Mouse (Mus musculus) spleen, embryonic (tissue): ENCODE measurements around the gene H2al1i.
"Not testable (repeated sequence)": the region's sequence is repeated elsewhere in the genome, so short reads cannot be mapped to it uniquely, and the experiment has no call there.

Experiments used
- CTCF ChIA-PET: fragments of 350-600 bp; sonication (Branson Sonifier 250); formaldehyde crosslinking; loops from one replicate; lab custom pipeline; 2022; lab: Charles Lee

H2al1i gene

DNA sequence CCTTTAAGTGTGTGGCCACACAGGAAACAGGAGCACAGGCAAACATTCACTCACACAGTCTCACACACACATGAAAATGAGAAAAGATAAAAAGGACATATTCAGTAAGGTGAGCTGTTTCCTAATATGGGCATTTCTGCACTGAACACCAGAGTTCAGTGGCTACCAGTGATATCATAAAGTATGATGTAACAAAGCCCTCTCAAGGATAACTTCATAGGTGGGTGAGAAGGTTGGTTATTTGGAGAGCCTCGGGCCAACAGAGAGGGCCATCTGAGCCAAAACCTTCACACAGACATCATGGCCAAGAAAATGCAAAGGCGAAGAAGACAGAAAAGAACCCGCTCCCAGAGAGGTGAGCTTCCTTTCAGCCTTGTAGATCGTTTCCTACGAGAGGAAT, at the start of gene H2al1i:
Gene H2al1i, plus strand, starts transcription at position 301 of the 400 bp plus-strand sequence.
- CTCF ChIA-PET = not testable (repeated sequence)

- CTCF ChIA-PET = no interaction called here
Observed at GRCm38 (mm10) chrX:11277083-11277482, 47.4 kb upstream of the H2al1i start.

- CTCF ChIA-PET = no interaction called here
Observed at GRCm38 (mm10) chrX:11280741-11281140, 43.7 kb upstream of the H2al1i start.

DNA sequence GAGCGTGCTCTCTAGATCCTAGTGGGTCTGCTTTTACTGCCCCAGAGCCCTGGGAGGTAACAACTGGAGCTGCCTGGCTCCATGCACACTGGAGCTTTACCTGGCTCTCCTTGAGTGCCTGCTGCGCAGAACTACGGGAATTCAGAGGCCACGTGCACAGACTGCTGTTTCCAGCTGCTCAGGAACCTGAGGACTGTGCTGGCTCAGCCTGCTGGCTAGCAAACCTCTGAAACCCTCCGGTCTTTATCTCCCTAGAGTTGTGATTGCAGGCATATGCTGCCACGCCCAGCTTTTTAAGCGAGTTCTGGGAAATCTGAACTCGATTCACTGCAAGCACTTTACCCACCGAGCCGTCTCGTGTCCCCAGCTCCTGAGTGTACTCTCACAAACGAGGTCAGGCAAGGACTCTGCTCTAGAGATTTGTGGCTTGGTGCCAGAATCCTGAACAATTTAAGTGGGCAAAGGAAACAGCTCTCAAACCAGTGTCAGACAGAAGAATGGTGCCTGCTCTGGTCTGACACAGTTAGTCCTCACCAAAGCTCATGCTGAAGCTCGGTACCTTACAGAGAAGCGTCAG, 36.1 kb upstream of the H2al1i start:
- CTCF ChIA-PET = no interaction called here

DNA sequence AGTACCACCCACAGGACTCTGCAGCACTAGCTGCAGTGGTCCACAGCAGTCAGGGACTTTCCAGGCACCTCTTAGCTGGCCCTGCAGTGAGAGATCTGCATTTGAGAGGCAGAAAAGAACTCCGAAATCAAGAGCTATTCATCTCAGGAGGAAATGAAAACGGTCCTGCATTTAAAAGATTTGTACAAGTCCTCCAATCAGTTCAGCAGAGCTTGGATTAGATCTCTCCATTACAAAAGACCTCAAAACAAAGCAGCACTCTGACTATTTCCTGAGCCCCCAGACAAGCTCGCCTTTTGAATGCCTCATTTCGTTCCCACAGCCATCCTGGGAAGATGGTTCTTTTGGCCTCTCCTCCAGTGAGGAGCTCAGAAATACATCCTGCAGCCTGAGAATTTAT, 35.2 kb upstream of the H2al1i start:
- CTCF ChIA-PET = no interaction called here

GRCm38 (mm10) chrX:11298957-11299356, 25.5 kb upstream of the H2al1i start, which contains the start of gene H2al1a:
Gene H2al1a (plus strand): TSS chrX:11299257.
- CTCF ChIA-PET = not testable (repeated sequence)

DNA sequence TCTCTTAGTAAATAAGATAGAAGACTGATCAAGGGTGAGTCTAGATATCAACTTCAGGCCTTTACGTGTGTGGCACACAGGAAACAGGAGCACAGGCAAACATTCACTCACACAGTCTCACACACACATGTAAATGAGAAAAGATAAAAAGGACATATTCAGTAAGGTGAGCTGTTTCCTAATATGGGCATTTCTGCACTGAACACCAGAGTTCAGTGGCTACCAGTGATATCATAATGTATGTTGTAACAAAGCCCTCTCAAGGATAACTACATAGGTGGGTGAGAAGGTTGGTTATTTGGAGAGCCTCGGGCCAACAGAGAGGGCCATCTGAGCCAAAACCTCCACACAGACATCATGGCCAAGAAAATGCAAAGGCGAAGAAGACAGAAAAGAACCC, 22.3 kb upstream of the H2al1i start, which contains the start of gene H2al1b:
Gene H2al1b, plus strand, starts transcription at position 301 of the 400 bp plus-strand sequence.
- CTCF ChIA-PET = not testable (repeated sequence)

- CTCF ChIA-PET = not testable (repeated sequence)
Observed at GRCm38 (mm10) chrX:11305355-11305754, 19.1 kb upstream of the H2al1i start, which contains the start of gene H2al1c. Gene H2al1c (plus strand): TSS chrX:11305655.

DNA sequence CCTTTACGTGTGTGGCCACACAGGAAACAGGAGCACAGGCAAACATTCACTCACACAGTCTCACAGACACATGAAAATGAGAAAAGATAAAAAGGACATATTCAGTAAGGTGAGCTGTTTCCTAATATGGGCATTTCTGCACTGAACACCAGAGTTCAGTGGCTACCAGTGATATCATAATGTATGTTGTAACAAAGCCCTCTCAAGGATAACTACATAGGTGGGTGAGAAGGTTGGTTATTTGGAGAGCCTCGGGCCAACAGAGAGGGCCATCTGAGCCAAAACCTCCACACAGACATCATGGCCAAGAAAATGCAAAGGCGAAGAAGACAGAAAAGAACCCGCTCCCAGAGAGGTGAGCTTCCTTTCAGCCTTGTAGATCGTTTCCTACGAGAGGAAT, 15.9 kb upstream of the H2al1i start, which contains the start of gene H2al1d:
Gene H2al1d, plus strand, starts transcription at position 301 of the 400 bp plus-strand sequence.
- CTCF ChIA-PET = not testable (repeated sequence)

GRCm38 (mm10) chrX:11311634-11312033, 12.8 kb upstream of the H2al1i start, which contains the start of gene H2al1e:
Gene H2al1e (plus strand): TSS chrX:11311934.
- CTCF ChIA-PET = not testable (repeated sequence)

DNA sequence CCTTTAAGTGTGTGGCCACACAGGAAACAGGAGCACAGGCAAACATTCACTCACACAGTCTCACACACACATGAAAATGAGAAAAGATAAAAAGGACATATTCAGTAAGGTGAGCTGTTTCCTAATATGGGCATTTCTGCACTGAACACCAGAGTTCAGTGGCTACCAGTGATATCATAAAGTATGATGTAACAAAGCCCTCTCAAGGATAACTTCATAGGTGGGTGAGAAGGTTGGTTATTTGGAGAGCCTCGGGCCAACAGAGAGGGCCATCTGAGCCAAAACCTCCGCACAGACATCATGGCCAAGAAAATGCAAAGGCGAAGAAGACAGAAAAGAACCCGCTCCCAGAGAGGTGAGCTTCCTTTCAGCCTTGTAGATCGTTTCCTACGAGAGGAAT, 9.6 kb upstream of the H2al1i start, which contains the start of gene H2al1f:
Gene H2al1f, plus strand, starts transcription at position 301 of the 400 bp plus-strand sequence.
- CTCF ChIA-PET = not testable (repeated sequence)

DNA sequence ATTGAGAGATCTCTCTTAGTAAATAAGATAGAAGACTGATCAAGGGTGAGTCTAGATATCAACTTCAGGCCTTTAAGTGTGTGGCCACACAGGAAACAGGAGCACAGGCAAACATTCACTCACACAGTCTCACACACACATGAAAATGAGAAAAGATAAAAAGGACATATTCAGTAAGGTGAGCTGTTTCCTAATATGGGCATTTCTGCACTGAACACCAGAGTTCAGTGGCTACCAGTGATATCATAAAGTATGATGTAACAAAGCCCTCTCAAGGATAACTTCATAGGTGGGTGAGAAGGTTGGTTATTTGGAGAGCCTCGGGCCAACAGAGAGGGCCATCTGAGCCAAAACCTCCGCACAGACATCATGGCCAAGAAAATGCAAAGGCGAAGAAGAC, 6.5 kb upstream of the H2al1i start, which contains the start of gene H2al1g:
Gene H2al1g, plus strand, starts transcription at position 301 of the 400 bp plus-strand sequence.
- CTCF ChIA-PET = not testable (repeated sequence)

- CTCF ChIA-PET = not testable (repeated sequence)
Observed at GRCm38 (mm10) chrX:11321192-11321591, 3.3 kb upstream of the H2al1i start, which contains the start of gene H2al1h. Gene H2al1h (plus strand): TSS chrX:11321492.

DNA sequence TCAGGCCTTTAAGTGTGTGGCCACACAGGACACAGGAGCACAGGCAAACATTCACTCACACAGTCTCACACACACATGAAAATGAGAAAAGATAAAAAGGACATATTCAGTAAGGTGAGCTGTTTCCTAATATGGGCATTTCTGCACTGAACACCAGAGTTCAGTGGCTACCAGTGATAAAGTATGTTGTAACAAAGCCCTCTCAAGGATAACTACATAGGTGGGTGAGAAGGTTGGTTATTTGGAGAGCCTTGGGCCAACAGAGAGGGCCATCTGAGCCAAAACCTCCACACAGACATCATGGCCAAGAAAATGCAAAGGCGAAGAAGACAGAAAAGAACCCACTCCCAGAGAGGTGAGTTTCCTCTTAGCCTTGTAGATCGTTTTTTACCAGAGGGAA, 3.1 kb downstream of the H2al1i start, which contains the start of gene H2al1j:
Gene H2al1j, plus strand, starts transcription at position 301 of the 400 bp plus-strand sequence.
- CTCF ChIA-PET = not testable (repeated sequence)

GRCm38 (mm10) chrX:11345762-11346161, 21.3 kb downstream of the H2al1i start:
- CTCF ChIA-PET = no interaction called here

GRCm38 (mm10) chrX:11346756-11347155, 22.3 kb downstream of the H2al1i start:
- CTCF ChIA-PET = no interaction called here

DNA sequence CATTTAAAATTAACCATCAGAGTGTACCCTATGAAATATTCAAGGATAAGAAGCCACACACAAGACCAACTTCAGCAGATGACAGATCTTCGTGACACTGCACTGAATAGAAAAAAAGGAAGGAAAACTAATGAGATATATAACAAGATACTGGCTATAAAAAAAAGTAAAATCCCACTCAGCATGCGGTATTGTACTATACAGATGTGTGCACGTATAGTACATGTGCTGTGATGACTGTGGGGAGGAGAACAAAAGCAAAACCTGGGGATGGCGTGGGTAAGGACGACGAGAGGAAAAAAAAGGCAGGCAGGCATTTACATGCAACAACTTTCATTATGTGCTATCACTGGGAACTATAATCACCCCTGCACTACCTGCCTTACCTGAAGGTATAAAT, 36.4 kb downstream of the H2al1i start:
- CTCF ChIA-PET = no interaction called here

DNA sequence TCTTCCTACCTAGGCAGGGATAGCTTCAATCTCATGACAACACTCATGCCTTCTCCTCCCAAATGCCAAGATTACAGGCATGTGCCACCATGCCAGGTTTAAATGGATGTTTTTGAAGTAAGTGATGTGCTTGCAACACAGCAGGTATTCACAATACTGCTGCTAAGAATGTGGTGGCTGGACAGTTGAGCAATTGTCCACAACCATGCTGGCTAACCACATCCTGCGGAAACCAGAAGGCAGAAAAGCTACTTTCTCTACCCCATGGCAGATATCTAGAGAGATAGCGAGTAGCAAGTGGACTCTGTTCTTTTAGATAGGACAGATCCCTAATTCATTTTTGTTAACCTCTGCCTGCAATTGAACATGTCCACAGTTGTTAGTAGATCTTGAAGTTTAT, 36.8 kb downstream of the H2al1i start:
- CTCF ChIA-PET = no interaction called here

- CTCF ChIA-PET = no interaction called here
Observed at GRCm38 (mm10) chrX:11363890-11364289, 39.4 kb downstream of the H2al1i start.

DNA sequence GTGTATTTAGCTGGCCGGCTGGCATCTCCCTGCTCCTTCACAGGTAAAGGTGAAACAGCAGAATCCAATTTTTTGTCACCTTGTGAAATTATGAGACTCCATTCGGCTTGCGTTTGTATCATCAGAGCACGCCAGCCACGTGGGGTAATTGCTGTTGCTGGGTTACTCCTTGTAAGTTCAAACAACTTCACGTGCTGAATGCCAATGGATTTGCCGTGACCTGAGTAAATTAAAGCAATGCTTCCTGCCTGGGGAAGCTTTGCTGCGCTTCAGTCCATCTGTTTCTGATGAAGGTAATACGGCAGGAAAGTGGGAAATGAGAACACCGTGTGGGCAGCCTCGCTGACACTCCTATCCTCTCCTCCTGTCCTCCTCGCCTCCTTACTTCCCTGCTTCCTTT, 40.7 kb downstream of the H2al1i start:
- CTCF ChIA-PET = no interaction called here
